Mouse (Mus musculus) megakaryocyte, embryonic 14.5 days (primary cell): ENCODE measurements around the gene Smpd2.

Experiments
- FLI1 ChIP-seq: IDR thresholded peaks from 2 replicates; pipeline ENCODE4 v1.6.1; 2012; ENCODE audit warnings: low read length, inconsistent platforms, mixed read lengths
- GATA1 ChIP-seq: IDR thresholded peaks from 3 replicates; pipeline ENCODE4 v1.6.1; 2012; ENCODE audit warnings: mixed read lengths, low read length, inconsistent platforms, borderline replicate concordance

- TF ChIP-seq GATA1 (no peak), FLI1 (no peak)
Measured at GRCm38 (mm10) chr10:41489708-41490517, at the start of gene Smpd2, which contains the start of gene Ppil6.
